Mouse (Mus musculus): ENCODE data around the gene Tollip.
"Not testable (repeated sequence)": the region's sequence is repeated elsewhere in the genome, so short reads cannot be mapped to it uniquely, and the experiment has no call there.

Gene Tollip

GRCm38 (mm10) chr7:141934128-141934898 lies 16.0 kb upstream of the Tollip start:
- DNase-seq (ENCODE audit: low read depth, low spot score): no peak

- no peak for DNase-seq (ENCODE audit: low read depth, low spot score)
Measured at GRCm38 (mm10) chr7:141928642-141929041, 10.3 kb upstream of the Tollip start.

GRCm38 (mm10) chr7:141924917-141925316 lies 6.6 kb upstream of the Tollip start:
- DNase-seq (ENCODE audit: low read depth, low spot score): peak; percentile 32

- DNase-seq (ENCODE audit: low read depth, low spot score): not testable (repeated sequence)
Measured at GRCm38 (mm10) chr7:141924121-141924520, 5.8 kb upstream of the Tollip start.

- DNase-seq (ENCODE audit: low read depth, low spot score): no peak
Measured at GRCm38 (mm10) chr7:141911305-141911704, 7.0 kb downstream of the Tollip start.

GRCm38 (mm10) chr7:141908591-141908990 lies 9.7 kb downstream of the Tollip start:
- DNase-seq (ENCODE audit: low read depth, low spot score): no peak

GRCm38 (mm10) chr7:141902791-141903190 lies 15.5 kb downstream of the Tollip start:
- no peak for DNase-seq (ENCODE audit: low read depth, low spot score)

GRCm38 (mm10) chr7:141902269-141902729 lies 16.0 kb downstream of the Tollip start:
- DNase-seq (ENCODE audit: low read depth, low spot score): peak; percentile 99

- DNase-seq (ENCODE audit: low read depth, low spot score): no peak
Measured at GRCm38 (mm10) chr7:141901825-141902224, 16.5 kb downstream of the Tollip start.

- no peak for DNase-seq (ENCODE audit: low read depth, low spot score)
Measured at GRCm38 (mm10) chr7:141892151-141892550, 26.2 kb downstream of the Tollip start.

- no peak for DNase-seq (ENCODE audit: low read depth, low spot score)
Measured at GRCm38 (mm10) chr7:141878813-141879212, 39.5 kb downstream of the Tollip start.

- no peak for DNase-seq (ENCODE audit: low read depth, low spot score)
Measured at GRCm38 (mm10) chr7:141874891-141875290, 43.4 kb downstream of the Tollip start.

- DNase-seq (ENCODE audit: low read depth, low spot score): no peak
Measured at GRCm38 (mm10) chr7:141870553-141870952, 47.8 kb downstream of the Tollip start.

GRCm38 (mm10) chr7:141869644-141870043 lies 48.7 kb downstream of the Tollip start:
- DNase-seq (ENCODE audit: low read depth, low spot score): no peak

GRCm38 (mm10) chr7:141861046-141861445 lies 57.3 kb downstream of the Tollip start:
- no peak for DNase-seq (ENCODE audit: low read depth, low spot score)

- DNase-seq (ENCODE audit: low read depth, low spot score): no peak
Measured at GRCm38 (mm10) chr7:141840354-141840753, 78.0 kb downstream of the Tollip start.

GRCm38 (mm10) chr7:141838779-141839178 lies 79.5 kb downstream of the Tollip start, which contains the start of gene Muc5b:
Gene Muc5b (plus strand): TSS chr7:141839070.
- DNase-seq (ENCODE audit: low read depth, low spot score): no peak

GRCm38 (mm10) chr7:141836423-141836822 lies 81.9 kb downstream of the Tollip start:
- DNase-seq (ENCODE audit: low read depth, low spot score): no peak

- DNase-seq (ENCODE audit: low read depth, low spot score): no peak
Measured at GRCm38 (mm10) chr7:141835941-141836340, 82.4 kb downstream of the Tollip start.

Measured in skeletal muscle tissue, adult 2 months (tissue).